Mouse (Mus musculus) olfactory bulb, adult 2 months (tissue): ENCODE measurements around the gene Fanca. TPM values are rescaled to one million over a fixed set of nuclear protein-coding genes. Genes with fewer than 3 reads are reported as not detected.

ENCODE experiments used
- H3K27ac ChIP-seq: fragments of 200-500 bp; 2 replicates; pipeline ENCODE4 v1.5.1; 2012; ENCODE audit warnings: low read depth, low read length; ENCODE audit not compliant: insufficient read depth
- H3K4me1 ChIP-seq: fragments of 200-500 bp; 2 replicates; pipeline ENCODE4 v1.6.1; 2012; ENCODE audit warnings: low read length; ENCODE audit not compliant: control insufficient read depth, insufficient read depth
- H3K4me3 ChIP-seq: fragments of 200-500 bp; 2 replicates; pipeline ENCODE4 v1.5.1; 2012; ENCODE audit warnings: mild to moderate bottlenecking, low read depth, low read length, moderate library complexity; ENCODE audit not compliant: insufficient read depth
- CTCF ChIP-seq: fragments of 200-500 bp; IDR thresholded peaks from 2 replicates; pipeline ENCODE4 v1.5.1; 2012; ENCODE audit warnings: low read depth, mild to moderate bottlenecking, low read length, moderate library complexity; ENCODE audit not compliant: insufficient read depth
- POLR2A ChIP-seq: fragments of 200-500 bp; IDR thresholded peaks from 2 replicates; pipeline ENCODE4 v1.6.1; 2012; ENCODE audit warnings: mild to moderate bottlenecking, low read depth, low read length, moderate library complexity; ENCODE audit not compliant: insufficient read depth
- WGBS: fragments of 180-500 bp; shearing (Covaris S2); methylation state at CpG from one replicate; pipeline ENCODE4 v1.1.7; 2018; 5-methylcytosine and 5-hydroxymethylcytosine counted together
- polyA plus RNA-seq: library from polyadenylated mRNA; stranded (reverse); fragments of >200 nt; gene quantifications from 2 replicates; pipeline ENCODE4 v1.2.4, GENCODE M21; 2012; ENCODE audit warnings: low replicate concordance; ENCODE audit not compliant: missing spikeins, insufficient read depth, insufficient read length

Gene Fanca
- polyA plus RNA-seq, 1 experiment, result not detected

- Histone ChIP-seq H3K27ac (no peak overlapping the region), H3K4me3 (no peak overlapping the region), H3K4me1 (peaks cover 2% of the 10 kb centered on the region; the same call in 1 of the 2 replicates)
- WGBS, result 89% methylated on average over 8 of the region's 8 CpGs
- TF ChIP-seq POLR2A (no peak), CTCF (no peak)
These were observed 26.8 kb upstream of the Fanca start for GRCm38 (mm10) chr8:123345135-123345534.

GRCm38 (mm10) chr8:123343422-123343821 is 25.0 kb upstream of the Fanca start:
- Histone ChIP-seq H3K27ac (no peak overlapping the region), H3K4me3 (no peak overlapping the region), H3K4me1 (peaks cover 2% of the 10 kb centered on the region; the same call in 1 of the 2 replicates)
- WGBS, result 91% methylated on average over 12 of the region's 12 CpGs
- TF ChIP-seq POLR2A (no peak), CTCF (no peak)

GRCm38 (mm10) chr8:123342911-123343310 is 24.5 kb upstream of the Fanca start:
- peaks cover 2% of the 10 kb centered on the region; the same call in 1 of the 2 replicates for H3K4me1 ChIP-seq
- no peak for TF ChIP-seq CTCF
- no peak for TF ChIP-seq POLR2A
- H3K4me3 ChIP-seq, result no peak overlapping the region
- 76% methylated on average over 7 of the region's 7 CpGs for WGBS
- H3K27ac ChIP-seq, result no peak overlapping the region

DNA sequence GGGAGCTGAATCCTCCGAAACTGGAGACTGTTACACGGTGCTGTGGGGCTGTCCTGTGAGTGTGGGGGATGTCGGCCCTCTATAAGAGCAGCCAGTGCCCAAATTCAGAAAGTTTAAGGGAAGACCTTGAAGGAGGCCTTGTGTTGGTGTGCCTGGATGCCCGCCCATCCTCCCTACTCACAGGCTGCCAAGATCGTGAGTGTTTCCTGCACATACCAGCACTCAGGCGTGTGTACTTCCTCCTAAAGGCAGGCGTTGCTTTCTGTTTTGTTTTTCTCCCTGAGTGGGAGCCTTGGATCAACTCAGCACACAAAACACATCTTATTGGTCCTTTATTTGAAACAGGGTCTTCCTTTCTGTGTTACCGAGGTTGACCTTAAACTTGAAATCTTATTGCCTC is 23.9 kb upstream of the Fanca start:
- Histone ChIP-seq H3K4me1 (peaks cover 5% of the 10 kb centered on the region; the same call in 1 of the 2 replicates), H3K27ac (no peak overlapping the region), H3K4me3 (no peak overlapping the region)
- WGBS, result 78% methylated on average over 8 of the region's 8 CpGs
- TF ChIP-seq POLR2A (no peak), CTCF (no peak)

GRCm38 (mm10) chr8:123341040-123342015 is 23.0 kb upstream of the Fanca start:
- H3K4me3 ChIP-seq, result no peak overlapping the region
- H3K27ac ChIP-seq, result no peak overlapping the region
- WGBS, result 86% methylated on average over 27 of the region's 27 CpGs
- TF ChIP-seq CTCF, result no peak
- TF ChIP-seq POLR2A, result no peak
- peaks cover 8% of the 10 kb centered on the region; the same call in 1 of the 2 replicates for H3K4me1 ChIP-seq

DNA sequence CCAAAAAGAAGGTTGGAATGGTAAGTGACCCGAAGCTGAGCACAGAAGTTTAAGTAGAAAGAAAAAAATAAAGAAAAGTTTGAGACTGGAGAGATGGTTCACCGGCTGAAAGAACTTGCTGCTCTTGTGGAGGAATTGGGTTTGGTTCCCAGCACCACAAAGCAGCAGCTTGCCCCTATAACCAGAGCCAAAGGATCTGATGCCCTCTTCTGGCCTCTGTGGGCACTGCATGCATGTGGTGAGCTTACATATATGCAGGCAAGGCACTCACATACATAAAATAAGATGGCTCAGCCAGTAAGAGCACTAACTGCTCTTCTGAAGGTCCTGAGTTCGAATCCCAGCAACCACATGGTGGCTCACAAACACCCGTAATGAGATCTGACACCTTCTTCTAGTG is 21.7 kb upstream of the Fanca start:
- TF ChIP-seq POLR2A (no peak), CTCF (no peak)
- Histone ChIP-seq H3K4me1 (peaks cover 8% of the 10 kb centered on the region; the same call in 1 of the 2 replicates), H3K27ac (no peak overlapping the region), H3K4me3 (no peak overlapping the region)
- 96% methylated on average over 4 of the region's 4 CpGs for WGBS

- Histone ChIP-seq H3K4me1 (peaks cover 18% of the 10 kb centered on the region), H3K4me3 (no peak overlapping the region), H3K27ac (no peak overlapping the region)
- 71% methylated on average over 3 of the region's 3 CpGs for WGBS
- no peak for TF ChIP-seq POLR2A
These were observed 19.1 kb upstream of the Fanca start for GRCm38 (mm10) chr8:123337475-123337874.

DNA sequence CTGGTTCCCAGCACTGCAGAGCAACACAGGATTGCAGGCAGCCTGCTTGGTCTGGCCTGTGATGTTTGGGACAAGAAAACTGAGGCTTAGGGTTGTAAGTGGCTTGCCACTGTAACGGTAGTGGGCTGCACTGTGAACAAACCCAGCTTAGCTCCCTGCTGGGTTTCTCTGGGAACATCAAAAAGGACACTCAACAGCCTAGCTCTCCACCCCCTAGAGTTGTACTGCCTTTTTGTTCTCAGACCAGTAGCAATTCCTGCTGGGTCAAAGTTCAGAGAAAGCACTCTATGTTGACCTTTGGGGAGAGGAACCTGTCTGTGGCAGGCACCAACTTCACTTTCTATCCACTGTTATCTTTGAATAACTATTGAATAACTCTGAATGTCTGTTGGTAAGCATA is 16.1 kb upstream of the Fanca start:
- Histone ChIP-seq H3K4me1 (peaks cover 21% of the 10 kb centered on the region), H3K4me3 (no peak overlapping the region), H3K27ac (no peak overlapping the region)
- TF ChIP-seq CTCF, result no peak
- TF ChIP-seq POLR2A, result no peak
- WGBS, result 21% methylated on average over 1 of the region's 1 CpGs

- WGBS, result 7% methylated on average over 7 of the region's 7 CpGs
- Histone ChIP-seq H3K4me1 (peaks cover 21% of the 10 kb centered on the region), H3K27ac (no peak overlapping the region), H3K4me3 (peak overlapping the region; percentile 9; the same call in 1 of the 2 replicates)
- TF ChIP-seq POLR2A (no peak), CTCF (no peak)
These were observed 15.5 kb upstream of the Fanca start for GRCm38 (mm10) chr8:123333864-123334263.
